Comparison of ENCODE assay signal across 34 mouse cellular contexts in the genomic region with DNA sequence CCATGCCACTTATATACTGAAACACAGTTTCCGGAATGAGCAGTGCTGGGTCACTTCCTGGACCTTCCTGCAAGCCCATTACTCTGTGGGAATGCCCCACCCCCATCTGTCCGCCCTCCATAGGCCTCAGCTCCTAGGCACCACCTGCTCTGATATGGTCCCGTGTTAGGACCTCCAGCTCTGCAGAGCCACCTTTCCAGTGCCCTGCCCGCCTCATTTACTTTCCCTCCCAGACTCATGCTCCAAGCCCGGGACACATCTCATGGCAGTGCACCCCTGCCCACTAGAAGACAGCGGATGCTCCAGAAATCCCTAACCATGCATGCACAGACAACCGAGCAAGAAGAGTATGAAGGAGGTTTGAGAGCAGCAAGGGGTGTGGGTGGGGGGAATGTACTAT. TPM values are rescaled to one million over a fixed set of nuclear protein-coding genes. Genes with fewer than 3 reads are reported as not detected.
DNase-seq lines count a peak whose midpoint lies in the region; ATAC-seq lines count a peak whose summit lies in the region.
"Had no signal": no experiment of that assay in that cellular context is flagged by ENCODE, and none has a peak within 500 bp of the region (broad histone marks: within the 10 kb centered on the region; RNA-seq: fewer than 3 reads in every experiment).

No protein-coding gene starts in this region.

- H3K4me2 ChIP-seq in kidney, embryonic 14.5 days (replicated peaks; ENCODE audit: low read depth, low read length) = no peak overlapping the region
- H3K4me2 ChIP-seq in liver, embryonic 15.5 days = no peak overlapping the region
- no peak overlapping the region for H3K4me2 ChIP-seq in liver, embryonic 11.5 days
- H3K4me2 ChIP-seq: forebrain, embryonic 13.5 days; hindbrain, embryonic 14.5 days; limb, embryonic 13.5 days; midbrain, embryonic 13.5 days had no signal

- peaks cover 16% of the 10 kb centered on the region; the same call in 1 of the 2 replicates for H3K36me3 ChIP-seq in kidney, embryonic 14.5 days (ENCODE audit: control insufficient read depth, insufficient read depth, low read length)
- H3K36me3 ChIP-seq in liver, embryonic 15.5 days (replicated peaks) = peaks cover 38% of the 10 kb centered on the region
- H3K36me3 ChIP-seq in liver, embryonic 11.5 days (ENCODE audit: control insufficient read depth, insufficient read depth, low read length) = peaks cover 8% of the 10 kb centered on the region; the same call in 1 of the 2 replicates
- H3K36me3 ChIP-seq in limb, embryonic 10.5 days = peaks cover 98% of the 10 kb centered on the region
- H3K36me3 ChIP-seq: heart, embryonic 12.5 days; midbrain, embryonic 13.5 days had no signal

- ATAC-seq in kidney, embryonic 14.5 days (ENCODE audit: low FRiP score, low TSS enrichment) = no peak
- no peak for ATAC-seq in liver, embryonic 15.5 days (ENCODE audit: insufficient read depth)
- ATAC-seq in liver, embryonic 11.5 days (replicated peaks; ENCODE audit: low FRiP score) = no peak
- ATAC-seq: forebrain, embryonic 13.5 days; midbrain, embryonic 13.5 days; Patski had no signal

- no peaks in the 10 kb centered on the region for H3K27me3 ChIP-seq in kidney, embryonic 14.5 days (ENCODE audit: control insufficient read depth, insufficient read depth, low read length)
- no peaks in the 10 kb centered on the region for H3K27me3 ChIP-seq in liver, embryonic 15.5 days
- no peaks in the 10 kb centered on the region for H3K27me3 ChIP-seq in liver, embryonic 11.5 days (replicated peaks; ENCODE audit: control insufficient read depth, insufficient read depth, low read length)
- no peaks in the 10 kb centered on the region for H3K27me3 ChIP-seq in limb, embryonic 10.5 days (ENCODE audit: low read depth, poor library complexity, severe bottlenecking)
- H3K27me3 ChIP-seq: forebrain, embryonic 13.5 days; heart, embryonic 12.5 days; limb, embryonic 13.5 days; Patski had no signal

- 0 out of 2 replicates have a peak overlapping the region, but pooled peaks have one; percentile 84 for H3K27ac ChIP-seq in kidney, embryonic 14.5 days (ENCODE audit: low read depth, low read length)
- H3K27ac ChIP-seq in liver, embryonic 15.5 days (replicated peaks) = 0 out of 2 replicates have a peak overlapping the region, but pooled peaks have one; percentile 69
- no peak overlapping the region for H3K27ac ChIP-seq in liver, embryonic 11.5 days (ENCODE audit: low read depth, low read length)
- peak overlapping the region; percentile 46; the same call in 1 of the 2 replicates for H3K27ac ChIP-seq in limb, embryonic 10.5 days
- H3K27ac ChIP-seq: forebrain, embryonic 13.5 days; hindbrain, embryonic 14.5 days; layer of hippocampus, adult 2 months; left cerebral cortex, adult 2 months; midbrain, embryonic 13.5 days had no signal

- H3K4me3 ChIP-seq in kidney, embryonic 14.5 days (ENCODE audit: low read length) = no peak overlapping the region
- H3K4me3 ChIP-seq in liver, embryonic 15.5 days (replicated peaks) = no peak overlapping the region
- no peak overlapping the region for H3K4me3 ChIP-seq in liver, embryonic 11.5 days (ENCODE audit: low read depth, low read length)
- no peak overlapping the region for H3K4me3 ChIP-seq in limb, embryonic 10.5 days
- H3K4me3 ChIP-seq: forebrain, embryonic 13.5 days; heart, embryonic 12.5 days; layer of hippocampus, adult 2 months; left cerebral cortex, adult 2 months; limb, embryonic 13.5 days; megakaryocyte, embryonic 14.5 days; midbrain, embryonic 13.5 days had no signal

- WGBS in kidney, embryonic 14.5 days = 78% methylated on average over 7 of the region's 7 CpGs
- 79% methylated on average over 7 of the region's 7 CpGs for WGBS in liver, embryonic 15.5 days (ENCODE audit: insufficient replicate concordance)
- WGBS in liver, embryonic 11.5 days = 80% methylated on average over 7 of the region's 7 CpGs
- WGBS in limb, embryonic 10.5 days = 92% methylated on average over 7 of the region's 7 CpGs

- peak; percentile 93 for DNase-seq in heart, adult 11 months
- no peak for DNase-seq in heart, adult 8-10 months (ENCODE audit: low spot score)
- no peak for DNase-seq in kidney, postnatal 25 days
- no peak for DNase-seq in liver, embryonic 11.5 days (ENCODE audit: low spot score)
- no peak for DNase-seq in limb, embryonic 10.5 days (ENCODE audit: low spot score)
- DNase-seq in lung, postnatal 25 days (ENCODE audit: low spot score) = no peak
- DNase-seq: adrenal gland, postnatal 10 days; cerebellum, adult 11-12 months; cerebellum, adult 9-11 months; embryo, embryonic 11 days; gastrocnemius, postnatal 14 days; heart, postnatal 10 days; kidney, adult 18-20 months; lung, postnatal 4 days; right cerebral cortex, postnatal 25 days; thymus, adult 18-20 months; thymus, postnatal 36 days had no signal

- H3K9me3 ChIP-seq in kidney, embryonic 14.5 days (ENCODE audit: control insufficient read depth, low read length) = no peaks in the 10 kb centered on the region
- H3K9me3 ChIP-seq in liver, embryonic 15.5 days (replicated peaks) = no peaks in the 10 kb centered on the region
- no peaks in the 10 kb centered on the region for H3K9me3 ChIP-seq in liver, embryonic 11.5 days (ENCODE audit: control insufficient read depth, low read length)
- H3K9me3 ChIP-seq in limb, embryonic 10.5 days (replicated peaks) = no peaks in the 10 kb centered on the region
- H3K9me3 ChIP-seq: forebrain, embryonic 13.5 days; heart, embryonic 12.5 days; limb, embryonic 13.5 days; megakaryocyte, embryonic 14.5 days; midbrain, embryonic 13.5 days had no signal

- peaks cover 57% of the 10 kb centered on the region for H3K4me1 ChIP-seq in kidney, embryonic 14.5 days (ENCODE audit: control insufficient read depth, insufficient read depth, low read length)
- peaks cover 96% of the 10 kb centered on the region for H3K4me1 ChIP-seq in liver, embryonic 15.5 days (replicated peaks)
- peaks cover 85% of the 10 kb centered on the region for H3K4me1 ChIP-seq in liver, embryonic 11.5 days (replicated peaks; ENCODE audit: control insufficient read depth, insufficient read depth, low read length)
- peaks cover 74% of the 10 kb centered on the region for H3K4me1 ChIP-seq in limb, embryonic 10.5 days

- no peak overlapping the region for H3K9ac ChIP-seq in kidney, embryonic 14.5 days (ENCODE audit: low read depth, low read length)
- H3K9ac ChIP-seq in liver, embryonic 15.5 days = no peak overlapping the region
- H3K9ac ChIP-seq in liver, embryonic 11.5 days (ENCODE audit: low read depth, low read length) = no peak overlapping the region
- H3K9ac ChIP-seq: forebrain, embryonic 13.5 days; hindbrain, embryonic 14.5 days; midbrain, embryonic 13.5 days had no signal

RNA-seq across cellular contexts. Expression of gene Oaf, which starts 9.7 kb away (rescaled TPM):
- 10 to 100 TPM in 1 of 4 experiments, 1 to 10 TPM in 3; 8.9 to 10.2 (median 9.0) TPM for total RNA-seq in heart, adult 8-10 months (2022)
- 88.5 and 88.9 TPM in 2 replicates for polyA plus RNA-seq in kidney, embryonic 14.5 days (2014; fragmentation: Nextera tagmentation; extraction: Ambion mirVana)
- polyA plus RNA-seq in liver, embryonic 15.5 days (2015; fragmentation: Nextera tagmentation; extraction: Ambion mirVana) = 26.8 and 30.0 TPM in 2 replicates
- 51.6 and 52.0 TPM in 2 replicates for polyA plus RNA-seq in liver, embryonic 11.5 days (2014; fragmentation: Nextera tagmentation; extraction: Ambion mirVana)
- 68.6 and 87.4 TPM in 2 replicates for polyA plus RNA-seq in limb, embryonic 10.5 days (2016; fragmentation: Nextera tagmentation; extraction: Ambion mirVana)

RNA-seq across cellular contexts. Expression of gene Pou2f3, which starts 19.8 kb away (rescaled TPM):
- not detected for total RNA-seq in heart, adult 8-10 months (2022)
- 0.11 TPM in 1 of 2 replicates, not detected in the other for polyA plus RNA-seq in kidney, embryonic 14.5 days (2014; fragmentation: Nextera tagmentation; extraction: Ambion mirVana)
- polyA plus RNA-seq in liver, embryonic 15.5 days (2015; fragmentation: Nextera tagmentation; extraction: Ambion mirVana) = not detected in 2 replicates
- not detected in 2 replicates for polyA plus RNA-seq in liver, embryonic 11.5 days (2014; fragmentation: Nextera tagmentation; extraction: Ambion mirVana)
- 0.08 TPM in 1 of 2 replicates, not detected in the other for polyA plus RNA-seq in limb, embryonic 10.5 days (2016; fragmentation: Nextera tagmentation; extraction: Ambion mirVana)
- total RNA-seq: adrenal gland, postnatal 10 days; hematopoietic stem cell, adult 5-6 weeks; layer of hippocampus, postnatal 14 days; MEL; monocyte, adult 5-6 weeks had no signal
- polyA plus RNA-seq: forebrain, embryonic 13.5 days; heart, embryonic 12.5 days; hindbrain, embryonic 14.5 days; neural tube, embryonic 14.5 days; spleen, adult 2 months had no signal
